Mouse (Mus musculus) adrenal gland, adult 8-10 months (tissue): Measurements from ENCODE around the gene Bak1. TPM values are rescaled to one million over a fixed set of nuclear protein-coding genes. Genes with fewer than 3 reads are reported as not detected.
A peak's percentile ranks its signal among the peaks of the same experiment; 100 is the strongest.

Source experiments
- DNase-seq: peaks from one replicate; pipeline ENCODE4 v3.0.0; 2022
- total RNA-seq, 4 experiments: library from RNA; stranded (reverse); gene quantifications; 2 replicates each; pipeline ENCODE4 v1.2.4; 2022

The Bak1 gene
- total RNA-seq, 4 experiments from 2014 or later, result 30.6 to 34.9 (median 32.4) TPM

- DNase-seq, result no peak
These were observed 7.7 kb downstream of the Bak1 start for GRCm38 (mm10) chr17:27021076-27021475.

DNA sequence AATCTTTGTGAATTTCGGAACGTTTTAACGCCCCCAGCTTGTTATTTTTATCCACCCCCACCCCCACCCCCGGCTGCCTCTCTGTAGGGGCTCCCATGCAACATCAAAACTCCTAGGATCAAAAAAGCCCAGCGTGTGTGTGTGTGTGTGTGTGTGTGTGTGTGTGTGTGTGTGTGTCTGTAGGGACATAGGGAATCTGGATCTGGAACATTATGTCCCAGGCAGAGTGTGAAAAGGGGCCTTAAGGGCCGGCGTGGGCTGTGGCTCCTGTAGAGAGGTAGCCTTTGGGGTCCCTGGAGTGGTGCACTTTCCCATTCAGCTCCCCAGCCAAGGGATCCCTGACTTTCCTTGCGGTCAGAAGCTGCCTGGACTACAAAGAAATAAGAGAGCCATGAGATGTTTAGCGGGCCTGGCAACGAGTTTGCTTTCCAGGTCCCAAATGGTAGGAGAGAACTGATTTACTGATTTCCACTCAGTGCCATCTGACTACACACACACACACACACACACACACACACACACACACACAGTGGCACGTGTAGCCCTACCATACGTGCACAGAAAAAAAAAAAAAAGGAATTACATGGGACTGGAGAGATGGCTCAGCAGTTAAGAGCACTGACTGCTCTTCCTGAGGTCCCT is 10.1 kb downstream of the Bak1 start:
- no peak for DNase-seq

DNA sequence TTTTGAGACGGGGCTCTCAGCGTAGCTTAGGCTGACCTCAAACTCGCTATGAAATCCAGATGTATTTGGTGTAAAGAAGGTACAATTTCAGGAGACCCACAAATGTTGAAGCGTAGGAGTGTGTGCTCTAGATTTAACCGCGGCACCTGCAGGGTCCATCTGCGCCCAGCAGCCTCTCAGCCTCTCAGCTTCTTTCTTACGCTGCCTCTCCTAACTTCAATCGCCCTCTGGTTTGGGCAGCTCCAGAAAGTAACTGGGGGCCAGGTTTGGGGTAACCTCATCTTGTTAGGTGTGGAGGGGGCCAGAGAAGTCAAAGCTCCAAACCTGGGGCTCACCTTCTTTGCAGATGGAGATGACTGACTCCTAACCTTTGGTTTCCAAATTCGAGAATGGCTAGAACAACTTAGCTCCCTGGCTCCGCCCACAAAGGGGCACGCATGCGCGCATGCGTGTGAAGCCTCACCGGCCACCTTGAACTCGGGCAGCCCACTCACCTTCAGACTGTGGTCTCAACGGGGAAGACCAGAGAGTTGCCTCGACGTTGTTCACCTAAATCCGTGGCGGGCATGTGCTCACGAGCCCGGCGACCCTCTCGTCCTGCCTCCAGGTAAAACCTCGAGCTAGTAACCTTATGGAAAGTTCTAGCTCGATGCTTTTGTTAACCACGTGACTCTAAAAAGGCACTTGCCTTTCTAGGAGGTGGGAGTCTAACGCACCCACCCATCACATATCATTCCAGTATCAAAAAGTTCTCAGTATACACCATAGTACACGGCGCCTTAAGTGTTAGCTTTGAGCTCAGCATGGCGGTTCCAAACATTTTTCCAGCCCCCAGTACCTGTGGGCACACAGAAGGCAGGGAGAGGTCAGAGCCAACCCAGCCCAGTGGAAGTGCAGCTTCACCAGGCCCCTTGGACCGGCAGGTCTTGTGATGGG is 11.0 kb downstream of the Bak1 start:
- peak; percentile 81 for DNase-seq

DNA sequence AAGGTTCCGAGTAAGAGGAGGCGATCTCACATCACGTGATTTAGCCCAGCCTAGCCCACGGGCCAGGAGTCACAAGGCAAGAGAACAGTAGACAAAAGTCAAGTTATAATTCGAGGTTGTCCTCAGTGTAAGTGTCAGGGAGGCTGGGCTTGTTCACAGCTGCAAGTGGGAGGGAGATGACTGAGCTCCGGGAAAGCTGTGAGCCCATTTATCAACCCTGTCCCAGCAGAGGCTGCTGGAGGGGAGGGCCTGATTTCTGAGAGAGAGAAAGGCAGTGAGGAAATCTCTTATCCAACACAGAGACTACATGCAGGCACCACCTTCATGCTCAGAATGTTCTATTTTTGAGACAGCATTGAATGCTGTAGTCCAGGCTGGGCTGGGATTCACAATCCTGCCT is 15.9 kb downstream of the Bak1 start:
- DNase-seq, result no peak

GRCm38 (mm10) chr17:27011998-27012672 is 16.7 kb downstream of the Bak1 start:
- no peak for DNase-seq

DNA sequence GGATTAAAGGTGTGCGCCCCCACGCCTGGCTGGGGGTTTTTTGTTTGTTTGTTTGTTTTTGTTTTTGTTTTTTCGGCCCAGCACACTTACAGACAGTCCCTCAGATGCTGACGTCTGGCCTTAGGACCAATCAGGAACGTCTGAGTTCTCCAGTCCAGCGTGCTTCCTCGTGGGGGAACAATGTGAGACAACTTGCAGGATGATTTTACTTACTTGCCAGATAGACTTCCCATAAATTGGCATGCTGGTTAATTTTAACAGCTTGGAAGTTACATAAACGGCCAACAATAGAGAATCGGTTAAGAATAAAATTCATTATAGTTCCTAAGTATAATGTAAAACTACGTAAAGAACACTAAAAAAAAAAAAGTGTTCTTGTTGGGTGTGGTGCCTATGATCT is 17.6 kb downstream of the Bak1 start:
- no peak for DNase-seq

DNA sequence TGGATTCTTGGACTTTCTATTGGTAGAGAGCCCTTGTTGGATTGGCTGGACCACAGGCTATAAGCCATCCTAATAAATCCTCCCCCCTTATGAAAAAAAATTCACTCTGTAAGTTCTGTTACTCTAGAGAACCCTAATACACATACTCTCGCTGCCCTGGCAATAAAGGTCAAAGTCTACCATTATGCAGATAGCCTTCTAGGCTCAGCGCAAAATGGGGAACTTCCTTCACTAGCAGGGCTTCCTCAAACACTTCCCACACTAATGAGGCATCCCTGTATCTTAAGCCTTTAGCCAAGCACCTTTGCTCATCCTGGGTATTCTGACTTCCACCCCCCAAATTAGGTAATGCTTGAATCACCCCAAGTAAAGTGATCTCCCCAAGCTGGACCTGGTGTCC is 20.5 kb downstream of the Bak1 start:
- no peak for DNase-seq

- DNase-seq, result no peak
These were observed 23.2 kb downstream of the Bak1 start for GRCm38 (mm10) chr17:27005644-27006043.

GRCm38 (mm10) chr17:27004903-27005485 is 23.8 kb downstream of the Bak1 start:
- DNase-seq, result no peak

GRCm38 (mm10) chr17:27004431-27004830 is 24.4 kb downstream of the Bak1 start:
- no peak for DNase-seq

DNA sequence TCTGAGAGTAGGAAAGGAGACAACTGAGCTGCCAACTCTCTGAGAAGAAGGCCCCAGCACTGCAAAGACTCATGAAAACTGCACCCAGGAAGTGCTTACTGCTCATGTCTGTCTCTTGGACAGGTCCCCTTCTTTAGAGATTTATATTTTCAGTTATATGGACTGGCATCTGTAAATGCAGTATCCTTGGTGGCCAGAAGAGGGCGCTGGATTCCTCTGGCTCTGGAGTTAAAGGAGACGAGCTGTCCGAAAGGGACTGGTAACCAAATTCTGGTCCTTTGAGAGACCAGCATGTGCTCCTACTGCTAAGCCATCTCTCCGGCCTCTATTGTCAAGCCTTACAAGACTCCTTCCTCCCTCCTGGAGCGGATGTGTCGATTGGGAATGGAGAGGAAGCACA is 26.9 kb downstream of the Bak1 start:
- DNase-seq, result no peak

- DNase-seq, result no peak
These were observed 27.7 kb downstream of the Bak1 start for GRCm38 (mm10) chr17:27001151-27001550.

GRCm38 (mm10) chr17:26999996-27000395 is 28.8 kb downstream of the Bak1 start:
- DNase-seq, result no peak

- DNase-seq, result no peak
These were observed 30.5 kb downstream of the Bak1 start for GRCm38 (mm10) chr17:26998283-26998682.

- DNase-seq, result no peak
These were observed 31.1 kb downstream of the Bak1 start for GRCm38 (mm10) chr17:26997661-26998060.

- DNase-seq, result no peak
These were observed 33.2 kb downstream of the Bak1 start for GRCm38 (mm10) chr17:26995562-26995961.

DNA sequence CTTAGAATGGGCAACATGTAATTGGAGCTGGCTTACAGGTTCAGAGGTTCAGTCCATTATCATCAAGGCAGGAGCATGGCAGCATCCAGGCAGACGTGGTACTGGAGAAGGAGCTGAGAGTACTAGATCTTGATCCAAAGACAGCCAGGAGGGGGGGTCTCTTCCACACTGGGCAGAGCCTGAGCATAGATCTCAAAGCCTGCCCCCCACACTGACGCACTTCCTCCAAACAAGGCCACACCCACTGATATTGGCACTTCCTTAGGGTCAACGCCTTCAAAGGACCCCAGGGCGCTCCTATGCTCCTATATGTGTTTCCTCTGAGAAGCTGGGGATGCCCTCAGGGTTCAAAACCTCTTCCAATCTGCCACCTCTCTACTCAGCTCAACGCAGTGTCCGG is 33.8 kb downstream of the Bak1 start:
- no peak for DNase-seq

- no peak for DNase-seq
These were observed 34.4 kb downstream of the Bak1 start for GRCm38 (mm10) chr17:26994410-26994809.

GRCm38 (mm10) chr17:26990521-26990920 is 38.3 kb downstream of the Bak1 start:
- no peak for DNase-seq

GRCm38 (mm10) chr17:26985503-26986179 is 43.2 kb downstream of the Bak1 start:
- DNase-seq, result no peak

DNA sequence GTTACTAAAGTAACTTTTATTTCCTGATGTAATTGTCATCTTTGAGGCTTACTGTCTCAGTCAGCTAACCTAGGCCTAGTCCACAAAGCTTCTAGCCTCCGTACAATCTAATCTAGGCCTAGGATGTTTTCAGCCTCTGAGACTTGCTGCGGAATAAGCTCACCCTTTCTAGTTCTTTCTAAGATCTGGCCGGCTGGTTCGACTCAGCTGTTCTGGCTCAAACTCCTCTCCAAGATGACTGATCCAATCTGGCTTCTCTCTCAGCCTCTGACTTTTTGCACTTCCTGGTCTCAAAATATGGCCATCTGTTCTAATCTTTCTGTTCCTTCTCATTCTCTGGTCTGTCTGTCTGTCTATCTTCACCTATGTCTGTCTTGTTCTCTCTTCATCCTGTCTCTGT is 45.4 kb downstream of the Bak1 start:
- no peak for DNase-seq

- DNase-seq, result no peak
These were observed 47.8 kb downstream of the Bak1 start for GRCm38 (mm10) chr17:26981050-26981449.
